Mouse (Mus musculus): ENCODE results near the gene Zfp1.

DNA sequence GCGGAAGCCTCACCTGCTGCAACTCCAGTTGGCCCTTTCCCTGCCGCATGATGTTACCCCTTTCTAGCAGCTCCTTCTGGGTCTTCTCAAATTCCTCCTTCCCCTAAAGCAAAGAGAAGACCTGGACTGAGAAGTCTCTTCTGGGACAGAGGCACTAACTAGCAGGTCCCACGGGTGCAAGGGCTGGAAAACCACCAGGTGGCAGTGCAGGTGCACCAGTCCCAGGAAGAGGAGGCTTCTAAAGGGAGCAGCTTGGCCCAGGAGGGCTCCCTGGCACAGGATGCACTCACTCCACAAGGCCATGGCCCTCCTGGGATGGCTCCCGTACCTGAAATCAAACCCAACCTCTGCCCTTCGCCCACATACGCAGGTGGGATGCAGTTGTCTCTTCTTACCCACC is 69.4 kb downstream of the Zfp1 start:
- no peak for TF ChIP-seq POLR2A (IDR thresholded peaks at IDR 0.05; ENCODE audit: insufficient read length, low read depth)
- peak; percentile 45 for TF ChIP-seq POLR2AphosphoS2 (IDR thresholded peaks at IDR 0.05; ENCODE audit: insufficient read length, low read depth)
- TF ChIP-seq TCF12 (IDR thresholded peaks at IDR 0.05; ENCODE audit: insufficient read depth, poor library complexity, severe bottlenecking) = no peak
- no peak for TF ChIP-seq CEBPB (IDR thresholded peaks at IDR 0.05; ENCODE audit: insufficient read depth, poor library complexity, severe bottlenecking)
- TF ChIP-seq USF1 (IDR thresholded peaks at IDR 0.05; ENCODE audit: low read depth) = no peak
- TF ChIP-seq REST (IDR thresholded peaks at IDR 0.05; ENCODE audit: insufficient read depth, insufficient read length) = no peak
- no peak for TF ChIP-seq MYOD1 (IDR thresholded peaks at IDR 0.05; ENCODE audit: control insufficient read depth in 1 of 3, insufficient read length in 2 of 3, low read depth in 2 of 3)
- TF ChIP-seq MAX (IDR thresholded peaks at IDR 0.05; ENCODE audit: low read depth) = no peak
- no peak for TF ChIP-seq SRF (IDR thresholded peaks at IDR 0.05; ENCODE audit: control insufficient read depth, insufficient read length, low read depth)
- no peak for TF ChIP-seq MYOG (IDR thresholded peaks at IDR 0.05; ENCODE audit: control insufficient read depth in 1 of 3, insufficient read depth in 1 of 3, insufficient read length in 2 of 3, low read depth in 2 of 3)
